Mouse (Mus musculus) kidney, embryonic 14.5 days (tissue): ENCODE data around the gene Sbsn. TPM values are rescaled to one million over a fixed set of nuclear protein-coding genes. Genes with fewer than 3 reads are reported as not detected.

ENCODE experiments used
- ATAC-seq: fragments of 200-750 bp; cut with Nextera tagmentation; 2 replicates; pipeline ENCODE4 v1.8.0; 2017; ENCODE audit warnings: moderate number of reproducible peaks, mild to moderate bottlenecking, moderate TSS enrichment, moderate library complexity; ENCODE audit not compliant: low FRiP score, low TSS enrichment
- H3K27ac ChIP-seq: fragments of 300-500 bp; sonication (generic); 2 replicates; pipeline ENCODE4 v1.5.1; 2014; ENCODE audit warnings: low read depth, mild to moderate bottlenecking, low read length, moderate library complexity, mixed read lengths
- H3K27me3 ChIP-seq: fragments of 300-500 bp; sonication (generic); 2 replicates; pipeline ENCODE4 v1.6.1; 2014; ENCODE audit warnings: mild to moderate bottlenecking, low read length; ENCODE audit not compliant: control insufficient read depth, insufficient read depth
- H3K36me3 ChIP-seq: fragments of 300-500 bp; sonication (generic); 2 replicates; pipeline ENCODE4 v1.6.1; 2014; ENCODE audit warnings: low read length, mixed read lengths; ENCODE audit not compliant: control insufficient read depth, insufficient read depth
- H3K4me1 ChIP-seq: fragments of 300-500 bp; sonication (generic); 2 replicates; pipeline ENCODE4 v1.6.1; 2014; ENCODE audit warnings: low read length, mixed read lengths; ENCODE audit not compliant: control insufficient read depth, insufficient read depth
- H3K4me2 ChIP-seq: fragments of 300-500 bp; sonication (generic); replicated peaks from 2 replicates; pipeline ENCODE4 v1.6.1; 2014; ENCODE audit warnings: low read depth, mild to moderate bottlenecking, low read length
- H3K4me3 ChIP-seq: fragments of 300-500 bp; sonication (generic); 2 replicates; pipeline ENCODE4 v1.5.1; 2014; ENCODE audit warnings: mild to moderate bottlenecking, low read length
- H3K9ac ChIP-seq: fragments of 300-500 bp; sonication (generic); 2 replicates; pipeline ENCODE4 v1.6.1; 2014; ENCODE audit warnings: low read depth, mild to moderate bottlenecking, low read length, moderate library complexity
- H3K9me3 ChIP-seq: fragments of 300-500 bp; sonication (generic); 2 replicates; pipeline ENCODE4 v1.6.1; 2016; ENCODE audit warnings: low read length; ENCODE audit not compliant: control insufficient read depth
- WGBS: fragments of 180-500 bp; shearing (Covaris S2); extraction: QIAGEN DNeasy Blood & Tissue Kit; methylation state at CpG from one replicate; pipeline ENCODE4 v1.1.7; 2014; 5-methylcytosine and 5-hydroxymethylcytosine counted together
- polyA plus RNA-seq: library from polyadenylated mRNA; unstranded; fragments of >200 nt; fragmentation: Nextera tagmentation; extraction: Ambion mirVana; gene quantifications from 2 replicates; pipeline ENCODE4 v1.2.1, GENCODE M21; 2014

Sbsn gene
- polyA plus RNA-seq, 1 experiment from 2014 or later: 1.1 TPM

GRCm38 (mm10) chr7:30766408-30766807 is 15.1 kb downstream of the Sbsn start:
- no peak overlapping the region for H3K9ac ChIP-seq
- H3K27me3 ChIP-seq: no peaks in the 10 kb centered on the region
- no peaks in the 10 kb centered on the region for H3K4me1 ChIP-seq
- H3K9me3 ChIP-seq: peaks cover 3% of the 10 kb centered on the region; the same call in 1 of the 2 replicates
- no peak for ATAC-seq
- H3K4me3 ChIP-seq: no peak overlapping the region
- H3K36me3 ChIP-seq: no peaks in the 10 kb centered on the region
- no peak overlapping the region for H3K4me2 ChIP-seq
- no peak overlapping the region for H3K27ac ChIP-seq
- WGBS: 89% methylated on average over 4 of the region's 4 CpGs

- Histone ChIP-seq H3K27ac (no peak overlapping the region), H3K4me2 (no peak overlapping the region)
- ATAC-seq: no peak
Observed at GRCm38 (mm10) chr7:30769236-30769635, 18.0 kb downstream of the Sbsn start.

GRCm38 (mm10) chr7:30776104-30776503 is 24.8 kb downstream of the Sbsn start:
- no peak for ATAC-seq
- Histone ChIP-seq H3K4me1 (no peaks in the 10 kb centered on the region), H3K27ac (no peak overlapping the region), H3K9me3 (peaks cover 6% of the 10 kb centered on the region; the same call in 1 of the 2 replicates), H3K9ac (no peak overlapping the region), H3K4me2 (no peak overlapping the region), H3K27me3 (no peaks in the 10 kb centered on the region), H3K36me3 (no peaks in the 10 kb centered on the region), H3K4me3 (no peak overlapping the region)
- 79% methylated on average over 9 of the region's 9 CpGs for WGBS

More at GRCm38 (mm10) chr7:30769236-30769635, 18.0 kb downstream of the Sbsn start:
- peaks cover 6% of the 10 kb centered on the region; the same call in 1 of the 2 replicates for H3K9me3 ChIP-seq
- no peak overlapping the region for H3K9ac ChIP-seq
- WGBS: 37% methylated on average over 9 of the region's 9 CpGs
- no peaks in the 10 kb centered on the region for H3K27me3 ChIP-seq
- H3K36me3 ChIP-seq: no peaks in the 10 kb centered on the region
- H3K4me1 ChIP-seq: no peaks in the 10 kb centered on the region
- no peak overlapping the region for H3K4me3 ChIP-seq

GRCm38 (mm10) chr7:30777081-30777579 is 25.9 kb downstream of the Sbsn start:
- H3K4me3 ChIP-seq: no peak overlapping the region
- no peaks in the 10 kb centered on the region; the same call in 1 of the 2 replicates for H3K9me3 ChIP-seq
- no peaks in the 10 kb centered on the region for H3K36me3 ChIP-seq
- no peak overlapping the region for H3K9ac ChIP-seq
- WGBS: 70% methylated on average over 7 of the region's 7 CpGs
- no peak for ATAC-seq
- H3K4me1 ChIP-seq: no peaks in the 10 kb centered on the region
- no peaks in the 10 kb centered on the region for H3K27me3 ChIP-seq
- no peak overlapping the region for H3K4me2 ChIP-seq
- H3K27ac ChIP-seq: no peak overlapping the region

- ATAC-seq: no peak
- Histone ChIP-seq H3K4me2 (no peak overlapping the region), H3K4me1 (no peaks in the 10 kb centered on the region), H3K36me3 (no peaks in the 10 kb centered on the region), H3K27me3 (no peaks in the 10 kb centered on the region), H3K9ac (no peak overlapping the region), H3K27ac (no peak overlapping the region), H3K4me3 (no peak overlapping the region), H3K9me3 (no peaks in the 10 kb centered on the region)
- 83% methylated on average over 1 of the region's 1 CpGs for WGBS
Observed at GRCm38 (mm10) chr7:30777911-30778310, 26.6 kb downstream of the Sbsn start.

DNA sequence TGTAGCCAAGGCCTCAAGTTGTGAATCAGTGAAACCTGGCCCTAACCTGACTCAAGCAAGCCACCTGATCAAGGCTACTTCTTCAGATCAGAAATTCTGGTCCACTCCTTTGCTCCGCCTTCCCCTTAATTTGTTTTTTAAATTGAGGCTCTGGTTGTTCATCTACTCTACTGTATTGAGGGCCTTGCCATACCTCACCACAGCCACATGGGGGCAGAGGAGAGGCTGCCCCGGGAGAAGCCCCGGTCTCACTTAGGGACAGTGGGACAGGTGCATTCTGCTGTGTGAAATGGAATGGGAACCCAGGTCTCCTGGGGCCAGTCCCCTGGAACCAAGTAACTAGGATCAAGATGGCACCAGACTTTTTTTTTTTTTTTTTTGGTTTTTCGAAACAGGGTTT is 30.5 kb downstream of the Sbsn start:
- ATAC-seq: no peak
- H3K4me3 ChIP-seq: no peak overlapping the region
- H3K4me2 ChIP-seq: no peak overlapping the region
- no peak overlapping the region for H3K9ac ChIP-seq
- H3K36me3 ChIP-seq: no peaks in the 10 kb centered on the region
- H3K27me3 ChIP-seq: no peaks in the 10 kb centered on the region
- no peak overlapping the region for H3K27ac ChIP-seq
- H3K9me3 ChIP-seq: no peaks in the 10 kb centered on the region
- no peaks in the 10 kb centered on the region for H3K4me1 ChIP-seq
- 73% methylated on average over 4 of the region's 4 CpGs for WGBS

DNA sequence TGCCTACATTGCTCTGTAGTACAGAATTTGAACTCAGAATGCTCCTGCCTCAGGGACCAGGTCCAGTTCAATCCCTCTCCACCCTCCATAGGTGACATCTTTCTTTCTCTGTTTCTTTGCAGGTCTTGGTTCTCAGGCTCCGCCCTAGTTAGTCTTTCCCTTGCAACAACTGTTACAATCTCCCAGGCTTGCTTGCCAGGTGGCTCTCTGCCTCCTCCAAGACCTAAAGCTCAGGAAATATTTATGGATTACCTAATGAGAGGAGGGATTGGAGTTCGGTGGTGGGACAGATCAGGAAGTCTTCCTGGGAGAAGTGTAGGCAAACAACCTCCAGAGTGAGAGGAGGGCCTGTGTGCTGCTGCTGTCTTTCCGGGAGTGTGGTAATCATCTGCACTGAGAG is 31.4 kb downstream of the Sbsn start:
- Histone ChIP-seq H3K9ac (no peak overlapping the region), H3K27me3 (no peaks in the 10 kb centered on the region), H3K36me3 (no peaks in the 10 kb centered on the region), H3K27ac (no peak overlapping the region), H3K4me2 (no peak overlapping the region), H3K9me3 (no peaks in the 10 kb centered on the region), H3K4me3 (no peak overlapping the region), H3K4me1 (no peaks in the 10 kb centered on the region)
- WGBS: 76% methylated on average over 3 of the region's 3 CpGs
- ATAC-seq: no peak

DNA sequence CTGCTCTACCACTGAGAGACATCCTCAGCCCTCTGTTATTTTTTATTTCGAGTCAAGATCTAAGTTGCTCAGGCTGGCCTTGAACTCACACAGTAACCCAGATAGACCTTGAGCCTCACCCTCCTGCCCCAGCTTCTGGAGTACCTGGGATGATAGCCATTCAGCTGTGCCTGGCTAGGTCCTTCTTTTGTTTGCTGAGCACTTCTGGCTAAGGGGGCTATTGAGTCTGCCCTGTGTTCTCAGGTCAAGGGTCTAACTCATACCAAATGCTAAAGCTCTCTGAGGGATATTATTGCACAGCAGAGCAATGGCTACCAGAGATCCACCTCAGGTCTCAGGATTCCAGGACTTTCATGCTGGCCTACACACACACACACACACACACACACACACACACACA is 33.9 kb downstream of the Sbsn start:
- Histone ChIP-seq H3K9ac (no peak overlapping the region), H3K4me2 (no peak overlapping the region), H3K4me3 (no peak overlapping the region), H3K9me3 (no peaks in the 10 kb centered on the region), H3K4me1 (no peaks in the 10 kb centered on the region), H3K27me3 (no peaks in the 10 kb centered on the region), H3K36me3 (no peaks in the 10 kb centered on the region), H3K27ac (no peak overlapping the region)
- no peak for ATAC-seq
- WGBS: 81% methylated on average over 1 of the region's 1 CpGs

- no peaks in the 10 kb centered on the region for H3K27me3 ChIP-seq
- no peak overlapping the region for H3K4me2 ChIP-seq
- no peak overlapping the region for H3K27ac ChIP-seq
- no peaks in the 10 kb centered on the region for H3K9me3 ChIP-seq
- H3K9ac ChIP-seq: no peak overlapping the region
- no peak for ATAC-seq
- H3K4me3 ChIP-seq: no peak overlapping the region
- no peaks in the 10 kb centered on the region for H3K36me3 ChIP-seq
- 65% methylated on average over 13 of the region's 13 CpGs for WGBS
- H3K4me1 ChIP-seq: no peaks in the 10 kb centered on the region
Observed at GRCm38 (mm10) chr7:30785721-30786546, 34.7 kb downstream of the Sbsn start.
